Mouse (Mus musculus) lung, postnatal 0 days (tissue): ENCODE results near the gene Epha8.

Source experiments
- CTCF ChIP-seq: IDR thresholded peaks from 2 replicates; pipeline ENCODE4 v1.5.1; 2016; ENCODE audit warnings: antibody characterized with exemption, mild to moderate bottlenecking
- EP300 ChIP-seq: IDR thresholded peaks from 2 replicates; pipeline ENCODE4 v1.6.1; 2016; ENCODE audit warnings: antibody characterized with exemption, mild to moderate bottlenecking, control low read depth

DNA sequence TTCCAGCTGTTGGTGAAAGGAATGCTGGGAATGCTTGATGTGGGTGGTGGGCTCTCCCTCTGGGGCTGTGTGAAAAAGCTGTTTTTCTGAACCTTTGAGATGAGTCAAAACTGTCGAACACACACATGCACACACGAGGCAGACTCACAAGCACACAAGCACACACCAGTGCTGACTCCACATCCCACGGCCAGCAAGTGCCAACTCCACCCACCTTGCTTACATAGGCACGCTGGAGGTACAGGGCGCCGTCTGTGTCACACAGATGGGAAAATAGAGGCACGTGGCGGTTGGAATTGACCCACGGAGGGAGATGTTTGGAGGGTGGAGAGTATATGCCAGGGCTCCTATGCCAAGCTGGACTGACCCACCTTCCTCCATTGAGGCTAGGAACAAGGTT is 44.8 kb downstream of the Epha8 start:
- TF ChIP-seq CTCF (no peak), EP300 (no peak)
